ENCODE assay signal across 29 mouse cellular contexts in the genomic region with DNA sequence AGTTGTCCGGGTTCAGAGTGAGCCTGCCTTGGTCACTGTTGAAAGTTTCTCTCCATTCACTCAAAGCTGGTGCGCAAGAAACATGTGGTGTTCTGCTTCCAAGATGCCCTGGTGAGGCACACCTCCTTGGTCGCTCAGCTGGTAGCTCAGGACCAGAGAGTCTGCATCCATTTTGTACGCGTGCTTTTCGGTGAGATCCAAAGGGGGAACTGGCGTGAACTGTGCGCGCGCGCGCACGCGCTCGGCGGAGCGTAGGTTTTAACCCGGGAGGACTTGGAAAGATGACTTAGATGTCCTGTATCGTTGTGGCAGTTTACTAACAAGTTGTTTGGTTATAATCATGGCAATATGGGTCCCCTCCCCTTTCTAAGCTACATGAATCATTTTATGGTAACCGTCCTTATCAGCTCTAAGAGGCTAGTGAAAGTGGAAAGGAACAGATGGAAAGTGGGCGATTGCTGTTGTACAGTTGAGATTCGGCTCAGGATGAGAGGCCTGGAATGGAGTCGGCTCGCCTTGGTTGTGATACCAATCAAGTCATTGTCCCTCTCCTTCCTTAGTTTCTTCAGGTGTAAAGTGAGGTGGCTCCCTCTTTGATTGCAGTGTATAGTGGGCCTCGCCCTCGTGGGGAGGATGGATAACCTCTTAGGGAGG. TPM values are rescaled to one million over a fixed set of nuclear protein-coding genes. Genes with fewer than 3 reads are reported as not detected.
DNase-seq lines count a peak whose midpoint lies in the region; TF ChIP-seq lines count a peak whose summit lies in the region.
"Had no signal": no experiment of that assay in that cellular context is flagged by ENCODE, and none has a peak within 500 bp of the region (broad histone marks: within the 10 kb centered on the region; RNA-seq: fewer than 3 reads in every experiment).

No protein-coding gene starts in this region.

- TF ChIP-seq CTCF in left cerebral cortex, adult 2 months (IDR thresholded peaks at IDR 0.05) = no peak

- intact Hi-C loops in left cerebral cortex, postnatal 25 days (cut with DNase I) = loop anchor here (5.0 kb wide), 1 partner anchor 35 kb away; no protein-coding TSS in a partner anchor
- intact Hi-C loops in left cerebral cortex, adult 2 months (cut with DNase I) = no loop called here

- DNase-seq in left cerebral cortex, postnatal 25 days (ENCODE audit: low spot score in 2 of 2) = peak; percentile 36 to 80
- no peak for DNase-seq in left cerebral cortex, adult 2 months (ENCODE audit: extremely low spot score in 1 of 2, low spot score in 2 of 2)
- DNase-seq in right cerebral cortex, postnatal 25 days = peak; percentile 27
- no peak for DNase-seq in right cerebral cortex, postnatal 14 days
- DNase-seq in R1 (ENCODE audit: low read depth, low spot score) = peak; percentile 39
- peak; percentile 70 for DNase-seq in telencephalon, adult 2 months (ENCODE audit: low read depth, low spot score)
- DNase-seq in lung, postnatal 36 days = no peak
- no peak for DNase-seq in spleen, adult 18-20 months
- DNase-seq: adrenal gland, postnatal 10 days; adrenal gland, postnatal 36 days; cerebellum, adult 11 months; cerebellum, adult 2 months; cerebellum, adult 9-11 months; cerebellum, postnatal 25 days; forebrain, postnatal 0 days; gastrocnemius, postnatal 10 days; gastrocnemius, postnatal 36 days; heart, adult 2 months; heart, postnatal 14 days; heart, postnatal 4 days had no signal

- no peak overlapping the region for H3K27ac ChIP-seq in left cerebral cortex, adult 2 months
- H3K27ac ChIP-seq: embryonic facial prominence, embryonic 12.5 days; embryonic facial prominence, embryonic 15.5 days; heart, adult 2 months; heart, embryonic 10.5 days; heart, embryonic 13.5 days; hindbrain, embryonic 14.5 days; hindbrain, postnatal 0 days had no signal

- no peak overlapping the region for H3K4me3 ChIP-seq in left cerebral cortex, adult 2 months
- H3K4me3 ChIP-seq: embryonic facial prominence, embryonic 12.5 days; embryonic facial prominence, embryonic 15.5 days; heart, adult 2 months; heart, embryonic 10.5 days; heart, embryonic 13.5 days had no signal

RNA-seq across cellular contexts. Expression of a gene that starts 2.1 kb away (rescaled TPM):
- total RNA-seq in left cerebral cortex, postnatal 25 days (2021) = 1 to 10 TPM; 2.5 to 2.8 TPM
- 1 to 10 TPM; 4.0 to 4.5 TPM for total RNA-seq in left cerebral cortex, adult 2 months (2021)
- total RNA-seq: common myeloid progenitor, adult 5-6 weeks; granulocyte monocyte progenitor cell, adult 5-6 weeks; heart, adult 2 months; heart, postnatal 14 days; heart, postnatal 4 days had no signal

RNA-seq across cellular contexts. Expression of a gene that starts 13.0 kb away (rescaled TPM):
- not detected for total RNA-seq in left cerebral cortex, postnatal 25 days (2021)
- not detected for total RNA-seq in left cerebral cortex, adult 2 months (2021)
- total RNA-seq: adrenal gland, postnatal 10 days; adrenal gland, postnatal 36 days; common myeloid progenitor, adult 5-6 weeks; forebrain, postnatal 0 days; gastrocnemius, adult 18-20 months; gastrocnemius, postnatal 10 days; gastrocnemius, postnatal 36 days; granulocyte monocyte progenitor cell, adult 5-6 weeks; heart, adult 2 months; heart, postnatal 14 days; heart, postnatal 4 days; hindbrain, postnatal 0 days had no signal

RNA-seq across cellular contexts. Expression of a gene that starts 24.5 kb away (rescaled TPM):
- 100 to 1,000 TPM; 101 to 113 TPM for total RNA-seq in left cerebral cortex, postnatal 25 days (2021)
- total RNA-seq in left cerebral cortex, adult 2 months (2021) = 100 to 1,000 TPM; 110 to 113 TPM

RNA-seq across cellular contexts. Expression of a gene that starts 38.3 kb away (rescaled TPM):
- total RNA-seq in left cerebral cortex, postnatal 25 days (2021) = 100 to 1,000 TPM; 106 to 109 TPM
- 10 to 100 TPM; 88.0 to 95.6 TPM for total RNA-seq in left cerebral cortex, adult 2 months (2021)

RNA-seq across cellular contexts. Expression of a gene that starts 55.8 kb away (rescaled TPM):
- total RNA-seq in left cerebral cortex, postnatal 25 days (2021) = 10 to 100 TPM; 13.6 to 13.8 TPM
- total RNA-seq in left cerebral cortex, adult 2 months (2021) = 10 to 100 TPM; 11.2 to 18.3 TPM

Comparison
In these comparisons a context has a peak if more than half of its experiments do, and no peak if none do; other contexts are left out.
1. DNase-seq: peak in left cerebral cortex, postnatal 25 days (2 of 2), right cerebral cortex, postnatal 25 days (single experiment), R1 (single experiment) and telencephalon, adult 2 months (single experiment); none in left cerebral cortex, adult 2 months (0 of 2), right cerebral cortex, postnatal 14 days (single experiment), lung, postnatal 36 days (single experiment) and spleen, adult 18-20 months (0 of 2).